ENCODE assay signal across 23 mouse cellular contexts in genomic region chr6:120475288-120475687, GRCm38 (mm10). TPM values are rescaled to one million over a fixed set of nuclear protein-coding genes. Genes with fewer than 3 reads are reported as not detected.
DNase-seq lines count a peak whose midpoint lies in the region; ATAC-seq and TF ChIP-seq lines count a peak whose summit lies in the region.
"Had no signal": no experiment of that assay in that cellular context is flagged by ENCODE, and none has a peak within 500 bp of the region (broad histone marks: within the 10 kb centered on the region; RNA-seq: fewer than 3 reads in every experiment).

No protein-coding gene starts in this region.

- no peaks in the 10 kb centered on the region for H3K9me3 ChIP-seq in kidney, embryonic 15.5 days (replicated peaks)
- H3K9me3 ChIP-seq in lung, embryonic 14.5 days (ENCODE audit: low read depth, low read length), result no peaks in the 10 kb centered on the region
- H3K9me3 ChIP-seq in stomach, postnatal 0 days (ENCODE audit: control insufficient read depth, low read length), result no peaks in the 10 kb centered on the region
- H3K9me3 ChIP-seq: forebrain, embryonic 15.5 days; intestine, embryonic 15.5 days; limb, embryonic 13.5 days; midbrain, embryonic 12.5 days had no signal

- no peaks in the 10 kb centered on the region for H3K4me1 ChIP-seq in kidney, embryonic 15.5 days
- H3K4me1 ChIP-seq in lung, embryonic 14.5 days (ENCODE audit: insufficient read depth), result no peaks in the 10 kb centered on the region
- no peaks in the 10 kb centered on the region for H3K4me1 ChIP-seq in stomach, postnatal 0 days (replicated peaks; ENCODE audit: control insufficient read depth, insufficient read depth)
- H3K4me1 ChIP-seq: intestine, embryonic 15.5 days had no signal

- H3K36me3 ChIP-seq in kidney, embryonic 15.5 days, result no peaks in the 10 kb centered on the region
- H3K36me3 ChIP-seq in lung, embryonic 14.5 days (ENCODE audit: insufficient read depth), result no peaks in the 10 kb centered on the region
- no peaks in the 10 kb centered on the region; the same call in none of the 2 replicates for H3K36me3 ChIP-seq in stomach, postnatal 0 days (ENCODE audit: control insufficient read depth, insufficient read depth, low read length)
- H3K36me3 ChIP-seq: forebrain, embryonic 15.5 days; intestine, embryonic 15.5 days; midbrain, embryonic 12.5 days had no signal

- WGBS in kidney, embryonic 15.5 days, result 69% methylated on average over 8 of the region's 8 CpGs
- 58% methylated on average over 8 of the region's 8 CpGs for WGBS in lung, embryonic 14.5 days
- WGBS in stomach, postnatal 0 days, result 52% methylated on average over 8 of the region's 8 CpGs

- no peaks in the 10 kb centered on the region for H3K27me3 ChIP-seq in kidney, embryonic 15.5 days
- no peaks in the 10 kb centered on the region for H3K27me3 ChIP-seq in lung, embryonic 14.5 days (ENCODE audit: insufficient read depth, low read length)
- H3K27me3 ChIP-seq in stomach, postnatal 0 days (ENCODE audit: control insufficient read depth, insufficient read depth, low read length), result no peaks in the 10 kb centered on the region
- H3K27me3 ChIP-seq: forebrain, embryonic 15.5 days; intestine, embryonic 15.5 days; limb, embryonic 13.5 days; midbrain, embryonic 12.5 days had no signal

- peak; percentile 53 for DNase-seq in kidney, adult 18-20 months
- DNase-seq in lung, embryonic 14.5 days, result peak; percentile 36
- no peak for DNase-seq in lung, adult 18-20 months
- DNase-seq in kidney, postnatal 36 days, result peak; percentile 65 to 75
- DNase-seq in stomach, postnatal 0 days (ENCODE audit: low spot score), result no peak
- no peak for DNase-seq in layer of hippocampus, postnatal 14 days (ENCODE audit: low spot score in 2 of 2)
- DNase-seq: adrenal gland, postnatal 14 days; cerebellum, adult 2 months; gastrocnemius, postnatal 14 days; heart, adult 11 months; lung, postnatal 10 days; thymus, postnatal 14 days had no signal

- no peak overlapping the region for H3K4me3 ChIP-seq in kidney, embryonic 15.5 days (replicated peaks)
- no peak overlapping the region for H3K4me3 ChIP-seq in lung, embryonic 14.5 days (ENCODE audit: low read depth, low read length)
- no peak overlapping the region for H3K4me3 ChIP-seq in stomach, postnatal 0 days (ENCODE audit: low read depth, low read length)
- H3K4me3 ChIP-seq: forebrain, embryonic 15.5 days; intestine, embryonic 15.5 days; limb, embryonic 13.5 days; midbrain, embryonic 12.5 days had no signal

- no peak overlapping the region for H3K9ac ChIP-seq in kidney, embryonic 15.5 days
- H3K9ac ChIP-seq in lung, embryonic 14.5 days, result no peak overlapping the region
- no peak overlapping the region for H3K9ac ChIP-seq in stomach, postnatal 0 days (ENCODE audit: low read length)
- H3K9ac ChIP-seq: forebrain, embryonic 15.5 days; intestine, embryonic 15.5 days; limb, embryonic 13.5 days; midbrain, embryonic 12.5 days had no signal

- no peak overlapping the region for H3K4me2 ChIP-seq in kidney, embryonic 15.5 days
- H3K4me2 ChIP-seq in lung, embryonic 14.5 days, result no peak overlapping the region
- H3K4me2 ChIP-seq in stomach, postnatal 0 days (replicated peaks; ENCODE audit: low read depth), result no peak overlapping the region
- H3K4me2 ChIP-seq: forebrain, embryonic 15.5 days; heart, embryonic 11.5 days; intestine, embryonic 15.5 days; limb, embryonic 13.5 days; midbrain, embryonic 12.5 days had no signal

- TF ChIP-seq EP300 in stomach, postnatal 0 days (optimal IDR thresholded peaks at IDR 0.05), result no peak

- no peak for TF ChIP-seq CTCF in lung, embryonic 14.5 days (IDR thresholded peaks at IDR 0.05; ENCODE audit: low read depth)
- no peak for TF ChIP-seq CTCF in stomach, postnatal 0 days (IDR thresholded peaks at IDR 0.05; ENCODE audit: low read depth)

- ATAC-seq in kidney, embryonic 15.5 days (replicated peaks; ENCODE audit: low FRiP score), result no peak
- peak; percentile 39; the same call in 1 of the 2 replicates for ATAC-seq in lung, embryonic 14.5 days (ENCODE audit: insufficient read depth)
- peak; percentile 36; the same call in 1 of the 2 replicates for ATAC-seq in stomach, postnatal 0 days (ENCODE audit: low FRiP score, low TSS enrichment)
- ATAC-seq: CD4-positive, CD25-positive, alpha-beta regulatory T cell, adult 4 months; forebrain, embryonic 15.5 days; hindbrain, embryonic 16.5 days; intestine, embryonic 15.5 days had no signal

- H3K27ac ChIP-seq in kidney, embryonic 15.5 days, result no peak overlapping the region
- no peak overlapping the region for H3K27ac ChIP-seq in lung, embryonic 14.5 days (ENCODE audit: low read depth)
- no peak overlapping the region for H3K27ac ChIP-seq in stomach, postnatal 0 days (replicated peaks)
- H3K27ac ChIP-seq: forebrain, embryonic 15.5 days; intestine, embryonic 15.5 days; limb, embryonic 13.5 days; midbrain, embryonic 12.5 days had no signal

RNA-seq across cellular contexts. Expression of gene Il17ra, which starts 12.2 kb away (rescaled TPM):
- polyA plus RNA-seq in kidney, embryonic 15.5 days (2015; fragmentation: Nextera tagmentation; extraction: Ambion mirVana), result 4.4 and 5.4 TPM in 2 replicates
- 3.1 and 3.3 TPM in 2 replicates for polyA plus RNA-seq in lung, embryonic 14.5 days (2014; fragmentation: Nextera tagmentation; extraction: Ambion mirVana)
- polyA plus RNA-seq in stomach, postnatal 0 days (2015; fragmentation: Nextera tagmentation; extraction: Ambion mirVana), result 3.5 and 4.2 TPM in 2 replicates
- 1 to 10 TPM; 5.0 to 6.6 TPM for total RNA-seq in layer of hippocampus, postnatal 14 days (2021)

RNA-seq across cellular contexts. Expression of gene Tmem121b, which starts 18.3 kb away (rescaled TPM):
- polyA plus RNA-seq in kidney, embryonic 15.5 days (2015; fragmentation: Nextera tagmentation; extraction: Ambion mirVana), result 0.06 and 0.13 TPM in 2 replicates
- polyA plus RNA-seq in lung, embryonic 14.5 days (2014; fragmentation: Nextera tagmentation; extraction: Ambion mirVana), result 0.14 and 0.17 TPM in 2 replicates
- 0.02 TPM in 2 replicates for polyA plus RNA-seq in stomach, postnatal 0 days (2015; fragmentation: Nextera tagmentation; extraction: Ambion mirVana)
- 10 to 100 TPM; 41.3 to 42.2 TPM for total RNA-seq in layer of hippocampus, postnatal 14 days (2021)
- total RNA-seq: megakaryocyte, adult 5-6 weeks; neutrophil, adult 5-6 weeks had no signal
- polyA plus RNA-seq: heart, postnatal 0 days had no signal

RNA-seq across cellular contexts. Expression of gene Hdhd5, which starts 55.8 kb away (rescaled TPM):
- polyA plus RNA-seq in kidney, embryonic 15.5 days (2015; fragmentation: Nextera tagmentation; extraction: Ambion mirVana), result 19.4 and 19.8 TPM in 2 replicates
- 13.9 and 15.6 TPM in 2 replicates for polyA plus RNA-seq in lung, embryonic 14.5 days (2014; fragmentation: Nextera tagmentation; extraction: Ambion mirVana)
- polyA plus RNA-seq in stomach, postnatal 0 days (2015; fragmentation: Nextera tagmentation; extraction: Ambion mirVana), result 8.5 and 9.2 TPM in 2 replicates
- total RNA-seq in layer of hippocampus, postnatal 14 days (2021), result 10 to 100 TPM; 34.2 to 38.1 TPM

Comparison
In these comparisons a context has a peak if more than half of its experiments do, and no peak if none do; other contexts are left out.
1. DNase-seq: peak in kidney, adult 18-20 months (single experiment), lung, embryonic 14.5 days (single experiment) and kidney, postnatal 36 days (2 of 2); none in lung, adult 18-20 months (0 of 2), stomach, postnatal 0 days (single experiment) and layer of hippocampus, postnatal 14 days (0 of 2).